ENCODE assay signal across 17 mouse cellular contexts in the genomic region with DNA sequence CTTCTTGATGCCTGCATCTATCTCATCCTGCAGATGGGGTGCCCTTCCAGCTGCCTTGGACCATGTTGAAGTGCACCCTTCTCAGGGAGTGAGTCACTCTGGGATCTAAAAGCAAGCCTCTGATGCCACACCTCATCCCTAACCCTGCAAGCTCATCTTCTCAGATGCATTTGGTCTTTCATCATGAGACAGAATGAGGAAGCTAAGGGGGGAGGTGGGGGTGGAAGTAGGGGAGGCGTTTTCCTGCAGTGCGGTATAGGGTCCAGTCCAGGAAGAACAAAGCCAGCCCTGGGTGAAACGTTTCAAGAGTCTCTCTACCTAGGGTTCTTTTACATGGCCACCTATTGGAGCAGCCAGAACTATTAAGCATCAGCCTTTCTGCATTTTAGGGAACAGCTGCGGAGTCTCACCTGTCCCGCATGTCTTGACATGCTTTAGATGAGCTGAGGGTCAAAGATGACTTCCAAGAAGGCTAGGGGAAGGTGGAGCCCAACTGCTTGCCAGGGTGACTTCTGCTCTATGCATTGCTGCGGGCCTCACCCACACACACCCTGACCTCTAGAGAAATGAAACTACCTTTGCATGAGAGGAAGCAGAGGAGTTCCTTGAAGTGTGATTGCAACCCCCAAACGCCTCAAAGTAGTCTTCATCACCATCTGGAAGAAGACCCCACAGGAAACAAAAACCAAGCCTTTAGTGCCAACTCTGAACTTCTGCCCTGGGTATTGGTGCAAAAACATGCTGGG. TPM values are rescaled to one million over a fixed set of nuclear protein-coding genes. Genes with fewer than 3 reads are reported as not detected.
DNase-seq lines count a peak whose midpoint lies in the region; TF ChIP-seq lines count a peak whose summit lies in the region.
"Had no signal": no experiment of that assay in that cellular context is flagged by ENCODE, and none has a peak within 500 bp of the region (broad histone marks: within the 10 kb centered on the region; RNA-seq: fewer than 3 reads in every experiment).

No protein-coding gene starts in this region.

- peaks cover 5% of the 10 kb centered on the region for H3K4me1 ChIP-seq in bone marrow, adult 2 months (ENCODE audit: control insufficient read depth, insufficient read depth, low read length)

- TF ChIP-seq POLR2A in bone marrow, adult 2 months (IDR thresholded peaks at IDR 0.05; ENCODE audit: borderline replicate concordance, control insufficient read depth, low read depth, low read length): no peak

- WGBS in bone marrow, adult 2 months: 14% methylated on average over 7 of the region's 7 CpGs

- DNase-seq in lung, postnatal 36 days: peak; percentile 31
- no peak for DNase-seq in lung, adult 18-20 months
- peak; percentile 43 for DNase-seq in naive thymus-derived CD4-positive, alpha-beta T cell, adult 2 months (ENCODE audit: low read depth)
- peak; percentile 46 for DNase-seq in thymus, postnatal 25 days
- no peak for DNase-seq in frontal cortex, postnatal 36 days (ENCODE audit: low spot score in 2 of 2)
- no peak for DNase-seq in kidney, postnatal 14 days
- no peak for DNase-seq in right cerebral cortex, postnatal 14 days
- DNase-seq: cerebellum, postnatal 14 days; gastrocnemius, postnatal 36 days had no signal

- H3K4me3 ChIP-seq in bone marrow, adult 2 months (replicated peaks; ENCODE audit: control insufficient read depth, low read depth, low read length): peak overlapping the region; percentile 14
- H3K4me3 ChIP-seq: heart, embryonic 13.5 days; hindbrain, embryonic 10.5 days; intestine, embryonic 15.5 days; layer of hippocampus, adult 2 months; limb, embryonic 13.5 days; lung, embryonic 15.5 days; stomach, embryonic 15.5 days had no signal

- TF ChIP-seq CTCF in bone marrow, adult 2 months (IDR thresholded peaks at IDR 0.05; ENCODE audit: control insufficient read depth, insufficient read depth, low read length): no peak

- peak overlapping the region; percentile 70 for H3K27ac ChIP-seq in bone marrow, adult 2 months (ENCODE audit: control insufficient read depth, insufficient read depth, low read depth, low read length, poor library complexity)
- H3K27ac ChIP-seq: heart, embryonic 13.5 days; hindbrain, embryonic 10.5 days; intestine, embryonic 15.5 days; layer of hippocampus, adult 2 months; limb, embryonic 13.5 days; lung, embryonic 15.5 days; stomach, embryonic 15.5 days had no signal

RNA-seq across cellular contexts. Expression of gene Ccne1, which starts 17.2 kb away (rescaled TPM):
- 54.8 and 58.5 TPM in 2 replicates for polyA plus RNA-seq in bone marrow, adult 2 months (2011; ENCODE audit: insufficient read depth, insufficient read length, low replicate concordance, missing spikeins)

Comparison
In these comparisons a context has a peak if more than half of its experiments do, and no peak if none do; other contexts are left out.
1. DNase-seq: peak in lung, postnatal 36 days (single experiment), naive thymus-derived CD4-positive, alpha-beta T cell, adult 2 months (single experiment) and thymus, postnatal 25 days (single experiment); none in lung, adult 18-20 months (0 of 2), frontal cortex, postnatal 36 days (0 of 2), kidney, postnatal 14 days (single experiment) and right cerebral cortex, postnatal 14 days (single experiment).